Mouse (Mus musculus) embryonic facial prominence, embryonic 12.5 days (tissue): ENCODE data around the gene Slc28a1. TPM values are rescaled to one million over a fixed set of nuclear protein-coding genes. Genes with fewer than 3 reads are reported as not detected.
A peak's percentile ranks its signal among the peaks of the same experiment; 100 is the strongest.
"Not testable (repeated sequence)": the region's sequence is repeated elsewhere in the genome, so short reads cannot be mapped to it uniquely, and the experiment has no call there.

Experiments
- ATAC-seq: fragments of 200-750 bp; cut with Nextera tagmentation; 2 replicates; pipeline ENCODE4 v1.8.0; 2017; ENCODE audit not compliant: insufficient number of reproducible peaks, insufficient read depth, low FRiP score, low TSS enrichment
- H3K27ac ChIP-seq: fragments of 300-500 bp; sonication (generic); 2 replicates; pipeline ENCODE4 v1.5.1; 2016; ENCODE audit warnings: mild to moderate bottlenecking
- H3K27me3 ChIP-seq: fragments of 300-500 bp; sonication (generic); 2 replicates; pipeline ENCODE4 v1.6.1; 2016; ENCODE audit warnings: mild to moderate bottlenecking, moderate library complexity
- H3K36me3 ChIP-seq: fragments of 300-500 bp; sonication (generic); 2 replicates; pipeline ENCODE4 v1.6.1; 2016; ENCODE audit warnings: mild to moderate bottlenecking
- H3K4me1 ChIP-seq: fragments of 300-500 bp; sonication (generic); 2 replicates; pipeline ENCODE4 v1.6.1; 2016
- H3K4me2 ChIP-seq: fragments of 300-500 bp; sonication (generic); replicated peaks from 2 replicates; pipeline ENCODE4 v1.6.1; 2016; ENCODE audit warnings: mild to moderate bottlenecking, moderate library complexity
- H3K4me3 ChIP-seq: fragments of 300-500 bp; sonication (generic); 2 replicates; pipeline ENCODE4 v1.5.1; 2016; ENCODE audit warnings: mild to moderate bottlenecking
- H3K9ac ChIP-seq: fragments of 300-500 bp; sonication (generic); 2 replicates; pipeline ENCODE4 v1.6.1; 2016; ENCODE audit warnings: mild to moderate bottlenecking, moderate library complexity
- H3K9me3 ChIP-seq: fragments of 300-500 bp; sonication (generic); 2 replicates; pipeline ENCODE4 v1.6.1; 2016; ENCODE audit warnings: mild to moderate bottlenecking, moderate library complexity
- WGBS: fragments of 180-500 bp; shearing (Covaris S2); methylation state at CpG from one replicate; pipeline ENCODE4 v1.1.7; 2016; 5-methylcytosine and 5-hydroxymethylcytosine counted together
- polyA plus RNA-seq: library from polyadenylated mRNA; unstranded; fragments of >200 nt; fragmentation: Nextera tagmentation; extraction: Ambion mirVana; gene quantifications from 2 replicates; pipeline ENCODE4 v1.2.1, GENCODE M21; 2016

The Slc28a1 gene
- polyA plus RNA-seq, 1 experiment from 2014 or later: not detected

GRCm38 (mm10) chr7:81196796-81197195, 82.2 kb downstream of the Slc28a1 start:
- Histone ChIP-seq H3K9ac (no peak overlapping the region), H3K4me1 (peaks cover 25% of the 10 kb centered on the region), H3K27me3 (no peaks in the 10 kb centered on the region), H3K36me3 (no peaks in the 10 kb centered on the region), H3K27ac (no peak overlapping the region), H3K9me3 (no peaks in the 10 kb centered on the region), H3K4me3 (no peak overlapping the region), H3K4me2 (no peak overlapping the region)
- 57% methylated on average over 3 of the region's 3 CpGs for WGBS
- ATAC-seq: no peak

- Histone ChIP-seq H3K36me3 (no peaks in the 10 kb centered on the region), H3K4me2 (no peak overlapping the region), H3K4me3 (no peak overlapping the region), H3K9me3 (no peaks in the 10 kb centered on the region), H3K27me3 (no peaks in the 10 kb centered on the region), H3K9ac (no peak overlapping the region), H3K4me1 (peaks cover 37% of the 10 kb centered on the region), H3K27ac (no peak overlapping the region)
- ATAC-seq: 0 out of 2 replicates have a peak, but pooled peaks have one; percentile 22
- WGBS: 17% methylated on average over 4 of the region's 4 CpGs
Measured at GRCm38 (mm10) chr7:81198538-81198937, 83.9 kb downstream of the Slc28a1 start.

DNA sequence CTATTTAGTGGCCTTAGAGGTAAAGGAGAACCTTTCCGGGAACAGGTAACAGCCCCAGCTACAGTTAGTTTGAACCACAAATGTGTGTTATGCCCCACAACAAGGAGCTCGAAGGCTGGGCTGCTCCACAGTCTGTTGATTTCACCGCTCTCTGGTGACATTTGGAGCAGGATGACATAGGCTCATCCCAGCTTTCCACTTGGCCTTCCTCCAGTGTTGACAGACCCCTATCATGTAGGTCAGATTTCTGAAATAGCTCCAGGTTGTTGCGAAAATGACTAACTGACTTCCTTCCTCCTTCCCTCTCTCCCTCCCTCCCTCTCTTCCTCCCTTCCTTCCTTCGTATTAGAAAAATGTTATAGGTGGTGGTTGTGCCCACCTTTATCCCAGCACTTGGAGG, 84.5 kb downstream of the Slc28a1 start:
- Histone ChIP-seq H3K4me1 (peaks cover 37% of the 10 kb centered on the region), H3K4me3 (no peak overlapping the region), H3K27me3 (no peaks in the 10 kb centered on the region), H3K36me3 (no peaks in the 10 kb centered on the region), H3K9ac (no peak overlapping the region), H3K27ac (no peak overlapping the region), H3K9me3 (no peaks in the 10 kb centered on the region), H3K4me2 (no peak overlapping the region)
- 60% methylated on average over 5 of the region's 5 CpGs for WGBS
- no peak for ATAC-seq

GRCm38 (mm10) chr7:81199757-81200156, 85.2 kb downstream of the Slc28a1 start:
- H3K27ac ChIP-seq: no peak overlapping the region
- WGBS: 57% methylated on average over 4 of the region's 4 CpGs
- H3K4me2 ChIP-seq: no peak overlapping the region
- no peaks in the 10 kb centered on the region for H3K36me3 ChIP-seq
- no peaks in the 10 kb centered on the region for H3K9me3 ChIP-seq
- H3K9ac ChIP-seq: no peak overlapping the region
- peaks cover 37% of the 10 kb centered on the region for H3K4me1 ChIP-seq
- H3K27me3 ChIP-seq: no peaks in the 10 kb centered on the region
- ATAC-seq: no peak
- no peak overlapping the region for H3K4me3 ChIP-seq

- H3K4me1 ChIP-seq: peaks cover 30% of the 10 kb centered on the region
- no peaks in the 10 kb centered on the region for H3K36me3 ChIP-seq
- no peak overlapping the region for H3K4me2 ChIP-seq
- ATAC-seq: no peak
- no peaks in the 10 kb centered on the region for H3K9me3 ChIP-seq
- H3K27me3 ChIP-seq: no peaks in the 10 kb centered on the region
- 16% methylated on average over 5 of the region's 5 CpGs for WGBS
- no peak overlapping the region for H3K9ac ChIP-seq
- H3K4me3 ChIP-seq: no peak overlapping the region
- H3K27ac ChIP-seq: peak overlapping the region; percentile 23; the same call in 1 of the 2 replicates
Measured at GRCm38 (mm10) chr7:81202389-81202788, 87.8 kb downstream of the Slc28a1 start.

- ATAC-seq, H3K9me3 ChIP-seq, H3K4me2 ChIP-seq, H3K9ac ChIP-seq, H3K27me3 ChIP-seq, H3K36me3 ChIP-seq, H3K4me3 ChIP-seq, H3K27ac ChIP-seq: not testable (repeated sequence)
- H3K4me1 ChIP-seq: peaks cover 18% of the 10 kb centered on the region
- 86% methylated on average over 10 of the region's 10 CpGs for WGBS
Measured at GRCm38 (mm10) chr7:81203576-81203975, 89.0 kb downstream of the Slc28a1 start.

- Histone ChIP-seq H3K27ac (no peak overlapping the region), H3K4me3 (no peak overlapping the region), H3K27me3 (peaks cover 38% of the 10 kb centered on the region), H3K4me1 (peaks cover 6% of the 10 kb centered on the region; the same call in 1 of the 2 replicates), H3K4me2 (no peak overlapping the region), H3K9ac (no peak overlapping the region), H3K9me3 (no peaks in the 10 kb centered on the region), H3K36me3 (no peaks in the 10 kb centered on the region)
- no peak for ATAC-seq
- 21% methylated on average over 6 of the region's 6 CpGs for WGBS
Measured at GRCm38 (mm10) chr7:81208944-81209343, 94.3 kb downstream of the Slc28a1 start.

- Histone ChIP-seq H3K36me3 (no peaks in the 10 kb centered on the region), H3K9me3 (no peaks in the 10 kb centered on the region), H3K9ac (no peak overlapping the region), H3K27ac (no peak overlapping the region), H3K4me3 (no peak overlapping the region), H3K27me3 (peaks cover 49% of the 10 kb centered on the region), H3K4me1 (peaks cover 9% of the 10 kb centered on the region), H3K4me2 (no peak overlapping the region)
- WGBS: 43% methylated on average over 11 of the region's 12 CpGs
- no peak for ATAC-seq
Measured at GRCm38 (mm10) chr7:81209979-81210685, 95.5 kb downstream of the Slc28a1 start.

GRCm38 (mm10) chr7:81211760-81212159, 97.2 kb downstream of the Slc28a1 start:
- Histone ChIP-seq H3K4me2 (peak overlapping the region; percentile 58; the same call in 1 of the 2 replicates), H3K27ac (no peak overlapping the region), H3K4me1 (peaks cover 9% of the 10 kb centered on the region), H3K36me3 (no peaks in the 10 kb centered on the region), H3K9me3 (no peaks in the 10 kb centered on the region), H3K9ac (no peak overlapping the region), H3K4me3 (no peak overlapping the region), H3K27me3 (peaks cover 62% of the 10 kb centered on the region)
- ATAC-seq: no peak
- 2% methylated on average over 8 of the region's 8 CpGs for WGBS

DNA sequence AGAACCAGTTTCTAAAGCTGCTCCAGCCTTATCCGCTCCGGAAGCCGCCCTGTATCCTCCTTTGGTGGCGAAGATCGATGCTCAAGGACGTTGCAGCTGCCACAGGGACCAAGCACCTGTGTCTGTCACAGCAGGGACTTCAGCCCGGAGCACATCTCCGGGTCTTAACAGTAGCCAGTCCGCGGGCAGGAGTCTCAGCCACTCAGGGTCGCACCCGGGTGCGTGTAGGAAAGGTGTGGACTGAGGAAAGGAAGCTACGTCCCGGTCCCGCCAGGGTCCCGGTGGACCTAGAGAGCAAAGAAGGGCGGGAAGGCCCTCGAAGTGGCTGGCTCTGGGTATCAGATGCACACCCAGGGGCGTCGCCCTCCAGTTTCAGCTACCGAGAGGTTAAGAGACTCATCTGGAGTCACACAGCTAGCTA, 97.7 kb downstream of the Slc28a1 start:
- peak overlapping the region; percentile 48; the same call in 1 of the 2 replicates for H3K27ac ChIP-seq
- peak overlapping the region; percentile 45 for H3K4me3 ChIP-seq
- H3K36me3 ChIP-seq: no peaks in the 10 kb centered on the region
- H3K4me2 ChIP-seq: peak overlapping the region; percentile 58
- peaks cover 9% of the 10 kb centered on the region for H3K4me1 ChIP-seq
- WGBS: under 1% methylated on average over 22 of the region's 22 CpGs
- no peak overlapping the region for H3K9ac ChIP-seq
- no peak for ATAC-seq
- H3K9me3 ChIP-seq: no peaks in the 10 kb centered on the region
- H3K27me3 ChIP-seq: peaks cover 65% of the 10 kb centered on the region

- H3K9ac ChIP-seq: peak overlapping the region; percentile 33
- peaks cover 67% of the 10 kb centered on the region for H3K27me3 ChIP-seq
Measured at GRCm38 (mm10) chr7:81212697-81213346, 98.2 kb downstream of the Slc28a1 start.

More at GRCm38 (mm10) chr7:81212697-81213346, 98.2 kb downstream of the Slc28a1 start:
- Histone ChIP-seq H3K4me2 (peak overlapping the region; percentile 58), H3K4me3 (peak overlapping the region; percentile 45), H3K36me3 (no peaks in the 10 kb centered on the region), H3K9me3 (no peaks in the 10 kb centered on the region), H3K4me1 (peaks cover 9% of the 10 kb centered on the region), H3K27ac (peak overlapping the region; percentile 48)
- peak; percentile 87 for ATAC-seq
- under 1% methylated on average over 57 of the region's 57 CpGs for WGBS
